Mouse (Mus musculus): ENCODE results near the gene Atp11a. TPM values are rescaled to one million over a fixed set of nuclear protein-coding genes. Genes with fewer than 3 reads are reported as not detected.

Atp11a gene
- polyA plus RNA-seq, 1 experiment = 23.2 TPM

DNA sequence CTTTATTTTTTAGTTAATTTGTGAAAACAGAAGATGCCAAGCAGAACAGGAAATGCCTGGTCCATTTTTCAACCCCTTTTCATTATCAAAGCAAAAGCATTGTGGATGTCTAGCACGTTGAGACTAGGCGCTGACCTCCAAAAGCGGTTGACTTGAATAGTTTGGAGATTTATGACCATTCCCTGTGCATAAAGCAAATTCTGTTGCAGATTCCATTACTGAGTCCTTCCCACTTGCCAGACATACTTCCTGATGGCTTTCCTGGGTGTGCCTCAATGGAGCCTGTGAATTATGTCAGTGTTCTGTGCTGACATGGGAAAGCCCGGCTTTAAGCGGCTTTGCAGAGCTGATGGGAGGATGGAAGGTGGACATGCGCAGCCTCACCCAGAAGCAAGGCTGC, 24.4 kb upstream of the Atp11a start:
- no peaks in the 10 kb centered on the region for H3K36me3 ChIP-seq (ENCODE audit: control insufficient read depth, insufficient read depth, low read length)
- TF ChIP-seq POLR2A (IDR thresholded peaks at IDR 0.05; ENCODE audit: low read depth, low read length) = no peak
- TF ChIP-seq CTCF (IDR thresholded peaks at IDR 0.05; ENCODE audit: extremely low read depth, insufficient read depth, insufficient read length, insufficient replicate concordance) = no peak
- WGBS = 81% methylated on average over 6 of the region's 6 CpGs
- H3K27ac ChIP-seq (ENCODE audit: insufficient read depth, low read length) = no peak overlapping the region
- no peak overlapping the region for H3K4me3 ChIP-seq (ENCODE audit: extremely low read depth, insufficient read depth, insufficient read length)
- no peak for DNase-seq (ENCODE audit: low read depth in 1 of 2, low spot score in 2 of 2)
- H3K27me3 ChIP-seq (ENCODE audit: control insufficient read depth, insufficient read depth, low read length) = no peaks in the 10 kb centered on the region
- no peaks in the 10 kb centered on the region for H3K4me1 ChIP-seq (ENCODE audit: control insufficient read depth, insufficient read depth, insufficient read length)

DNA sequence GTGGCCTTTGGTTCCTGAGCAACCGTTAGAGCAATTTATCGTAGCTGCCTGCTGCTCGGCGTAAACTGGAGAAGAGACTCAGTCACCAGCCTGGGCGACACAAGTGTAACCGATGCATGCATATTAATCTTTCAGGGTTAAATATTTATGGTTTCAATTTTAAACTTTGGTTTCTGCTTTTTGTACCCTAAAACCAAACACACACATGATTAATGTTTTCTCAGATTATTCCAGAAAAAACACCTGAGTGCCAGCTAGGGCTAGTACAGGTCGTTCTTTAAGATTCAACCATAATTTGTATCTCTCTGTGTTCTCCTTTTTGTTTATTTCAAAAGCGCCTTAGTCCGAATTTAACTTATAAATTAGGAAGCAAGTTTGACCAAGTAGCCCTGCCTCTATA, 17.7 kb upstream of the Atp11a start:
- TF ChIP-seq POLR2A (IDR thresholded peaks at IDR 0.05; ENCODE audit: low read depth, low read length) (no peak), CTCF (IDR thresholded peaks at IDR 0.05; ENCODE audit: extremely low read depth, insufficient read depth, insufficient read length, insufficient replicate concordance) (no peak)
- H3K27me3 ChIP-seq (ENCODE audit: control insufficient read depth, insufficient read depth, low read length) = no peaks in the 10 kb centered on the region
- no peak overlapping the region for H3K27ac ChIP-seq (ENCODE audit: insufficient read depth, low read length)
- H3K4me1 ChIP-seq (ENCODE audit: control insufficient read depth, insufficient read depth, insufficient read length) = no peaks in the 10 kb centered on the region
- H3K4me3 ChIP-seq (ENCODE audit: extremely low read depth, insufficient read depth, insufficient read length) = no peak overlapping the region
- no peaks in the 10 kb centered on the region for H3K36me3 ChIP-seq (ENCODE audit: control insufficient read depth, insufficient read depth, low read length)
- WGBS = 88% methylated on average over 9 of the region's 9 CpGs
- DNase-seq (ENCODE audit: low read depth in 1 of 2, low spot score in 2 of 2) = no peak

DNA sequence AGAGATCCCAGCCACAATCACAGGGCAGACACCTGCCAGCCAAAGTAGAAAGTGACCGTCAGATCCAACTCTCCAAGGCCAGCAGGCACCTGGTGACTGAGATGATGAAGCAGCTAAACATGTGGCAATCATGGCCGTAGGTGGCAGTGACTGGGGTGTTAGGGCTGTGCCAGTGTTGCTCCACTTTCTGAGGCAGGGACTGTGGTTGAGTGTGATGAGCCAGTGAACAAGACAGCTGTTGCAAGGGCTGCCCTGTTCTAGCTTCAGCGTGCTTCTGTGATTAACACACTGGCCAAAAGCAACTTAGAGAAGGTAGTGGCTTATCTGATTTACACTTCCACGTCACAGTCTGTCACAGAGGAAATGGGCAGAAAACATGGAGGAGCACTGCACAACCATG, 13.4 kb upstream of the Atp11a start:
- Histone ChIP-seq H3K36me3 (ENCODE audit: control insufficient read depth, insufficient read depth, low read length) (no peaks in the 10 kb centered on the region), H3K27ac (ENCODE audit: insufficient read depth, low read length) (no peak overlapping the region), H3K4me3 (ENCODE audit: extremely low read depth, insufficient read depth, insufficient read length) (no peak overlapping the region), H3K27me3 (ENCODE audit: control insufficient read depth, insufficient read depth, low read length) (no peaks in the 10 kb centered on the region), H3K4me1 (ENCODE audit: control insufficient read depth, insufficient read depth, insufficient read length) (no peaks in the 10 kb centered on the region)
- TF ChIP-seq POLR2A (IDR thresholded peaks at IDR 0.05; ENCODE audit: low read depth, low read length) (no peak), CTCF (IDR thresholded peaks at IDR 0.05; ENCODE audit: extremely low read depth, insufficient read depth, insufficient read length, insufficient replicate concordance) (no peak)
- DNase-seq (ENCODE audit: low read depth in 1 of 2, low spot score in 2 of 2) = no peak
- WGBS = 77% methylated on average over 4 of the region's 4 CpGs

DNA sequence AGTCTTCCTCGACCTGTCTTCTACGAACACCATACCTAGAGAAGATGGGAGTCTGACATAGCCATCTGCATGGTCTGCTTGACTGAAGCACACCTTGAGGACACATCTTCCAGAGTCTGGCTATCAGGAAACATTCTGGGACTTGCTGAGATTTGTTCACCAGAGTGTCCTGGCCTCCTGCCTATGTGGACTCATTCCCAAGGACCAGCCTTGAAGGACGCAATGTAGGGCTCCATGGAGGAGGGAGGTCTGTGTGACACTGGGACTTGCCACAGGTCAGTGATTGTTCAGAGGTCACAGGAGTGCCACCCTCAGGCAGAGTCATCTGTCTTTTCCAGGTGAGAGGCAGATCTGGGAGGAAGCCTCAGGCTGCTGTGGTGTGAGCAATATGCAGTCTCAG, 8.6 kb upstream of the Atp11a start:
- no peak for DNase-seq (ENCODE audit: low read depth in 1 of 2, low spot score in 2 of 2)
- Histone ChIP-seq H3K4me3 (ENCODE audit: extremely low read depth, insufficient read depth, insufficient read length) (no peak overlapping the region), H3K27ac (ENCODE audit: insufficient read depth, low read length) (no peak overlapping the region), H3K27me3 (ENCODE audit: control insufficient read depth, insufficient read depth, low read length) (no peaks in the 10 kb centered on the region), H3K4me1 (ENCODE audit: control insufficient read depth, insufficient read depth, insufficient read length) (no peaks in the 10 kb centered on the region), H3K36me3 (ENCODE audit: control insufficient read depth, insufficient read depth, low read length) (no peaks in the 10 kb centered on the region)
- TF ChIP-seq CTCF (IDR thresholded peaks at IDR 0.05; ENCODE audit: extremely low read depth, insufficient read depth, insufficient read length, insufficient replicate concordance) = no peak
- TF ChIP-seq POLR2A (IDR thresholded peaks at IDR 0.05; ENCODE audit: low read depth, low read length) = no peak
- WGBS = 90% methylated on average over 3 of the region's 3 CpGs

DNA sequence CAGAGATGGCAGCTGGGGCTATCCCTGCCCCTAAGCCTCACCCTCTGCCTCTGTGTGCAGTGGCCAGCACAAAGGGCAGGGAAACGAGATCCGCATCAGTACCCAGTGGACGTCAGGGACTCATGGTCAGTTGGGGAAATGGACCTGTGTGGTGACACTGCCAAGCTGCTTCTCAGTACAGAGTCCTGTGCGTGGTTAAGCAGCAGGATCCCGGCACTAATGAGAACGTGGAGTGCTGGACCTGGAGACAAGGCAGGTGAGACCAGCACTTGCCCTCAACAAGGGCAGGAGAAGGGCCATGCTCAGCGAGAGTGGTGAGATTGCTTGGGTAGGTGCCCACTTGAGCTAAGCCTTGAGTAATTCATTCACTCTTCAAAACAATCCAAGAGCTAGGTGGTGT, 7.7 kb upstream of the Atp11a start:
- no peaks in the 10 kb centered on the region for H3K27me3 ChIP-seq (ENCODE audit: control insufficient read depth, insufficient read depth, low read length)
- no peak overlapping the region for H3K27ac ChIP-seq (ENCODE audit: insufficient read depth, low read length)
- 83% methylated on average over 7 of the region's 7 CpGs for WGBS

DNA sequence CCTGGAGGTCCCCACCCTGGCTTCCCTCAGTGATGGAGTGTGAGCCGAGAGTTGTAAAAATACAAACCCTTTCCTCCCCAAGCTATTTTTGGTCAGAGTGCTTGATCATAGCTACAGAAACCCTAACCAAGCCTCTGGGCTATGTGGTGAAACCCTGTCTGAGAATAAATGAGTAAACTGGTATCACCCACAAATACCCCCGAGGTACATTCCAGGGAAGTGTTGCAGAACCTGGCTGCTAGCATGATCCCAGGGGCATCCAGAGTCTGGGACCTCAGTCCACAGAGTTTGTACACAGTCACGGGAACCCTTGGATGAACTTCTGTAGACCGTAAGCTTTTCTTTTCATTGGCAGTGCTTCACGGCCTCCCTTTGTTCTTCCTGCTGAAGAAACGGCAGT, 3.8 kb upstream of the Atp11a start:
- no peak for DNase-seq (ENCODE audit: low read depth in 1 of 2, low spot score in 2 of 2)

More for the DNA sequence above, 7.7 kb upstream of the Atp11a start:
- Histone ChIP-seq H3K36me3 (ENCODE audit: control insufficient read depth, insufficient read depth, low read length) (no peaks in the 10 kb centered on the region), H3K4me3 (ENCODE audit: extremely low read depth, insufficient read depth, insufficient read length) (no peak overlapping the region), H3K4me1 (ENCODE audit: control insufficient read depth, insufficient read depth, insufficient read length) (no peaks in the 10 kb centered on the region)
- TF ChIP-seq CTCF (IDR thresholded peaks at IDR 0.05; ENCODE audit: extremely low read depth, insufficient read depth, insufficient read length, insufficient replicate concordance) (no peak), POLR2A (IDR thresholded peaks at IDR 0.05; ENCODE audit: low read depth, low read length) (no peak)
- no peak for DNase-seq (ENCODE audit: low read depth in 1 of 2, low spot score in 2 of 2)

DNA sequence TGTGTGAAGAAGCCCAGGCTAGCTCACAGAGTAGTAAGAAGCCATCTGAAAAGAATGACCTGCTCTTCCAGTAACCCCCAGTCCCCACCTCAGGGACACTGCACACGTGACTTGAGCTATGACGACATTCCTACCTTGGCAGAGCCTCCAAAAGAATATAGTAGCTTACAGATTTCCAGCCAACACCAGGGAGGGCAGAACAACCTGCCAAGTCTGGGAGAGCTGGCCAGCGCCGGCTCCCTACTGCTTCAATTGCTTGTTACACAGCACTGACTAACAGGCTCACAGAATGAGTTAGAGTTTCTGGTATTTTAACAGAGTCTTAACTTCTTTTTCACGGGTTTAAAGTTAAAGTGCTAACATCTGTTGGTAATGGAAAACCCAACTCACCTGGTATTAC, 2.7 kb upstream of the Atp11a start:
- no peak overlapping the region for H3K4me3 ChIP-seq (ENCODE audit: extremely low read depth, insufficient read depth, insufficient read length)
- H3K27ac ChIP-seq (ENCODE audit: insufficient read depth, low read length) = no peak overlapping the region
- TF ChIP-seq CTCF (IDR thresholded peaks at IDR 0.05; ENCODE audit: extremely low read depth, insufficient read depth, insufficient read length, insufficient replicate concordance) = no peak
- no peak for TF ChIP-seq POLR2A (IDR thresholded peaks at IDR 0.05; ENCODE audit: low read depth, low read length)
- H3K36me3 ChIP-seq (ENCODE audit: control insufficient read depth, insufficient read depth, low read length) = no peaks in the 10 kb centered on the region
- H3K4me1 ChIP-seq (ENCODE audit: control insufficient read depth, insufficient read depth, insufficient read length) = no peaks in the 10 kb centered on the region; the same call in 1 of the 2 replicates
- DNase-seq (ENCODE audit: low read depth in 1 of 2, low spot score in 2 of 2) = no peak
- WGBS = 84% methylated on average over 5 of the region's 5 CpGs
- 0 out of 2 replicates have a peak, but pooled peaks cover 2% of the 10 kb centered on the region for H3K27me3 ChIP-seq (ENCODE audit: control insufficient read depth, insufficient read depth, low read length)

More for the DNA sequence above, 3.8 kb upstream of the Atp11a start:
- H3K4me3 ChIP-seq (ENCODE audit: extremely low read depth, insufficient read depth, insufficient read length) = no peak overlapping the region
- WGBS = 85% methylated on average over 6 of the region's 6 CpGs
- TF ChIP-seq POLR2A (IDR thresholded peaks at IDR 0.05; ENCODE audit: low read depth, low read length) = no peak
- TF ChIP-seq CTCF (IDR thresholded peaks at IDR 0.05; ENCODE audit: extremely low read depth, insufficient read depth, insufficient read length, insufficient replicate concordance) = no peak
- no peaks in the 10 kb centered on the region for H3K36me3 ChIP-seq (ENCODE audit: control insufficient read depth, insufficient read depth, low read length)
- 0 out of 2 replicates have a peak, but pooled peaks cover 2% of the 10 kb centered on the region for H3K27me3 ChIP-seq (ENCODE audit: control insufficient read depth, insufficient read depth, low read length)
- no peaks in the 10 kb centered on the region; the same call in 1 of the 2 replicates for H3K4me1 ChIP-seq (ENCODE audit: control insufficient read depth, insufficient read depth, insufficient read length)
- no peak overlapping the region for H3K27ac ChIP-seq (ENCODE audit: insufficient read depth, low read length)

Data from spleen, adult 2 months (tissue).